25 mouse cellular contexts compared by ENCODE assay signal in genomic region chr12:103282936-103283335, GRCm38 (mm10). TPM values are rescaled to one million over a fixed set of nuclear protein-coding genes. Genes with fewer than 3 reads are reported as not detected.
"Had no signal": no experiment of that assay in that cellular context is flagged by ENCODE, and none has a peak within 500 bp of the region (broad histone marks: within the 10 kb centered on the region; RNA-seq: fewer than 3 reads in every experiment).

No protein-coding gene starts in this region.

- H3K9ac ChIP-seq: limb, embryonic 15.5 days; liver, embryonic 13.5 days; neural tube, embryonic 13.5 days; stomach, embryonic 15.5 days had no signal

- H3K36me3 ChIP-seq: limb, embryonic 15.5 days; liver, embryonic 13.5 days; neural tube, embryonic 13.5 days; stomach, embryonic 15.5 days had no signal

- H3K27me3 ChIP-seq: limb, embryonic 15.5 days; liver, embryonic 13.5 days; neural tube, embryonic 13.5 days; stomach, embryonic 15.5 days had no signal

- DNase-seq: layer of hippocampus, adult 9-11 months; liver, embryonic 13.5 days; lung, adult 2 months; lung, postnatal 14 days; lung, postnatal 4 days; midbrain, embryonic 14.5 days; retina, postnatal 1 day; right cerebral cortex, postnatal 25 days; spleen, adult 18-20 months; thymus, postnatal 25 days had no signal

- H3K4me1 ChIP-seq: limb, embryonic 15.5 days; liver, embryonic 13.5 days; stomach, embryonic 15.5 days had no signal

- H3K4me3 ChIP-seq: layer of hippocampus, adult 2 months; limb, embryonic 15.5 days; liver, embryonic 13.5 days; myocyte; neural tube, embryonic 13.5 days; stomach, embryonic 15.5 days had no signal

- H3K27ac ChIP-seq: layer of hippocampus, adult 2 months; limb, embryonic 15.5 days; liver, embryonic 13.5 days; neural tube, embryonic 13.5 days; stomach, embryonic 15.5 days had no signal

- ATAC-seq: intestine, embryonic 16.5 days had no signal

RNA-seq across cellular contexts. Expression of gene Fam181a, which starts 27.8 kb away (rescaled TPM):
- total RNA-seq: megakaryocyte progenitor cell, adult 5-6 weeks; megakaryocyte-erythroid progenitor cell, adult 5-6 weeks; neutrophil, adult 5-6 weeks had no signal
- polyA plus RNA-seq: intestine, embryonic 16.5 days; kidney, embryonic 16.5 days; large intestine, adult 2 months; limb, embryonic 11.5 days; limb, embryonic 15.5 days; liver, embryonic 13.5 days; liver, embryonic 16.5 days; lung, embryonic 16.5 days; myocyte; stomach, embryonic 15.5 days; thymus, postnatal 0 days had no signal

RNA-seq across cellular contexts. Expression of gene Prima1, which starts 41.0 kb away (rescaled TPM):
- total RNA-seq: megakaryocyte progenitor cell, adult 5-6 weeks; megakaryocyte-erythroid progenitor cell, adult 5-6 weeks; neutrophil, adult 5-6 weeks had no signal
- polyA plus RNA-seq: liver, embryonic 13.5 days; liver, embryonic 16.5 days; myocyte; thymus, postnatal 0 days had no signal
